Mouse (Mus musculus): ENCODE measurements around the gene Prim2.

- TF ChIP-seq CTCF (IDR thresholded peaks at IDR 0.05; ENCODE audit: low read depth) (no peak), EP300 (IDR thresholded peaks at IDR 0.05; ENCODE audit: low read depth) (no peak)
These were observed 69.9 kb downstream of the Prim2 start for GRCm38 (mm10) chr1:33599698-33600097.

Data from liver, postnatal 0 days (tissue).